Mouse (Mus musculus): ENCODE measurements at regions not wholly inside any gene's neighbourhood (a gene's known extent, or its start where the extent isn't known, plus 50 kb on each side); places are given as distances from the start of the nearest gene placed in this dataset.

GRCm38 (mm10) chr16:95872436-95872835 lies 118.3 kb downstream of the Psmg1 start:
- no peak overlapping the region for H3K4me2 ChIP-seq
- no peak for ATAC-seq (replicated peaks; ENCODE audit: low FRiP score)

GRCm38 (mm10) chr16:95870291-95870690 lies 120.5 kb downstream of the Psmg1 start:
- no peak overlapping the region for H3K4me2 ChIP-seq
- H3K4me1 ChIP-seq, result no peaks in the 10 kb centered on the region; the same call in 1 of the 2 replicates
- no peak for ATAC-seq (replicated peaks; ENCODE audit: low FRiP score)
- H3K4me3 ChIP-seq (replicated peaks), result no peak overlapping the region
- no peaks in the 10 kb centered on the region for H3K27me3 ChIP-seq
- WGBS, result 66% methylated on average over 2 of the region's 2 CpGs
- H3K9me3 ChIP-seq (replicated peaks), result no peaks in the 10 kb centered on the region
- H3K9ac ChIP-seq, result no peak overlapping the region
- no peaks in the 10 kb centered on the region for H3K36me3 ChIP-seq
- H3K27ac ChIP-seq, result no peak overlapping the region

More at GRCm38 (mm10) chr16:95872436-95872835, 118.3 kb downstream of the Psmg1 start:
- H3K4me3 ChIP-seq (replicated peaks), result no peak overlapping the region
- no peaks in the 10 kb centered on the region for H3K27me3 ChIP-seq
- no peak overlapping the region for H3K27ac ChIP-seq
- WGBS, result 26% methylated on average over 3 of the region's 3 CpGs
- no peaks in the 10 kb centered on the region for H3K36me3 ChIP-seq
- H3K9me3 ChIP-seq (replicated peaks), result no peaks in the 10 kb centered on the region
- H3K9ac ChIP-seq, result no peak overlapping the region
- no peaks in the 10 kb centered on the region; the same call in 1 of the 2 replicates for H3K4me1 ChIP-seq

- Histone ChIP-seq H3K27ac (no peak overlapping the region), H3K36me3 (no peaks in the 10 kb centered on the region), H3K4me2 (no peak overlapping the region), H3K4me3 (replicated peaks) (no peak overlapping the region), H3K9ac (no peak overlapping the region), H3K9me3 (replicated peaks) (no peaks in the 10 kb centered on the region), H3K27me3 (no peaks in the 10 kb centered on the region), H3K4me1 (no peaks in the 10 kb centered on the region; the same call in 1 of the 2 replicates)
- no peak for ATAC-seq (replicated peaks; ENCODE audit: low FRiP score)
- 30% methylated on average over 5 of the region's 5 CpGs for WGBS
Observed at GRCm38 (mm10) chr16:95869501-95869900, 121.3 kb downstream of the Psmg1 start.

DNA sequence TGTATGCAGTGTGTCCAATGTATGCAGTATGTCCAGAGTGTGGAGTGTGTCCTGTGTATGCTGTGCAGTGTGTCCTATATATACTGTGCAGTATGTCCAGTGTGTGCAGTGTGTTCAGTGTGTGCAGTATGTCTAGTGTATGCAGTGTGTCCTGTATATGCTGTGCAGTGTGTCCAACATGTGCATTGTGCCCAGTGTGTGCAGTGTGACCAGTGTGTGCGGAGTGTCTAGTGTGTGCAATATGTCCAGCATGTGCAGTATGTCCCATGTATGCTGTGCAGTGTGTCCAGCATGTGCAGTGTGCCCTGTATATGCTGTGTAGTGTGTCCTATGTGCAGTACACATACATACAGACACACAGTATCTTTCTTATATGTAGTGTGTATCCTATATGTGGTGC lies 121.9 kb downstream of the Psmg1 start:
- Histone ChIP-seq H3K9me3 (replicated peaks) (no peaks in the 10 kb centered on the region), H3K9ac (no peak overlapping the region), H3K36me3 (no peaks in the 10 kb centered on the region), H3K4me2 (no peak overlapping the region), H3K4me3 (replicated peaks) (no peak overlapping the region), H3K27ac (no peak overlapping the region), H3K4me1 (peaks cover 3% of the 10 kb centered on the region), H3K27me3 (no peaks in the 10 kb centered on the region)
- no peak for ATAC-seq (replicated peaks; ENCODE audit: low FRiP score)
- WGBS, result 100% methylated on average over 1 of the region's 1 CpGs

DNA sequence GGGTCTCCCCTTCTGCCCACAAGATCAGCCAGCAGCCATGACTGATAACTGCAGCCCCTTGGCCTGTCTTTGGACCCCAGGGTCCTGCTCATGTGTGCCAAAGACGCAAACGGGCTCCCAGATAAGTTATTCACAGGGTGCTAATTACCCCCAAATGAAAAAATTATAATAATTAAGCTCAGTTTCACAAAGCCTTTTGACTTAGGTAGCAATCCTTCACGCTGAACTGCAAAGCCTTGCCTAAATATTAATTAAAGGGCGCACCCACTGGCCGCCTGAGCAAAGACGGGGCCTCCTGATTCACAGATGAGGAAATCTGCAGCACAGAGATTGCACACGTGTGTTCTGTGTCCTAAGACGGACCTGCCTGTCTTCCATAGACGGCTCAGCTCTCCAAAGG lies 123.2 kb downstream of the Psmg1 start:
- Histone ChIP-seq H3K9me3 (replicated peaks) (no peaks in the 10 kb centered on the region), H3K27me3 (no peaks in the 10 kb centered on the region), H3K9ac (no peak overlapping the region), H3K27ac (no peak overlapping the region), H3K36me3 (no peaks in the 10 kb centered on the region), H3K4me3 (replicated peaks) (no peak overlapping the region), H3K4me2 (no peak overlapping the region), H3K4me1 (peaks cover 16% of the 10 kb centered on the region)
- ATAC-seq (replicated peaks; ENCODE audit: low FRiP score), result no peak
- WGBS, result 83% methylated on average over 9 of the region's 9 CpGs

GRCm38 (mm10) chr16:95866866-95867420 lies 123.8 kb downstream of the Psmg1 start:
- H3K27me3 ChIP-seq, result no peaks in the 10 kb centered on the region
- no peak overlapping the region for H3K4me2 ChIP-seq
- no peaks in the 10 kb centered on the region for H3K9me3 ChIP-seq (replicated peaks)
- no peak overlapping the region for H3K4me3 ChIP-seq (replicated peaks)
- H3K36me3 ChIP-seq, result no peaks in the 10 kb centered on the region
- peaks cover 17% of the 10 kb centered on the region for H3K4me1 ChIP-seq
- 93% methylated on average over 1 of the region's 1 CpGs for WGBS
- H3K27ac ChIP-seq, result no peak overlapping the region
- H3K9ac ChIP-seq, result no peak overlapping the region
- no peak for ATAC-seq (replicated peaks; ENCODE audit: low FRiP score)

- Histone ChIP-seq H3K36me3 (no peaks in the 10 kb centered on the region), H3K9me3 (replicated peaks) (no peaks in the 10 kb centered on the region), H3K4me3 (replicated peaks) (no peak overlapping the region), H3K27me3 (no peaks in the 10 kb centered on the region), H3K4me1 (peaks cover 17% of the 10 kb centered on the region), H3K4me2 (no peak overlapping the region), H3K9ac (no peak overlapping the region), H3K27ac (no peak overlapping the region)
- 56% methylated on average over 1 of the region's 1 CpGs for WGBS
- ATAC-seq (replicated peaks; ENCODE audit: low FRiP score), result no peak
Observed at GRCm38 (mm10) chr16:95865603-95866002, 125.2 kb downstream of the Psmg1 start.

DNA sequence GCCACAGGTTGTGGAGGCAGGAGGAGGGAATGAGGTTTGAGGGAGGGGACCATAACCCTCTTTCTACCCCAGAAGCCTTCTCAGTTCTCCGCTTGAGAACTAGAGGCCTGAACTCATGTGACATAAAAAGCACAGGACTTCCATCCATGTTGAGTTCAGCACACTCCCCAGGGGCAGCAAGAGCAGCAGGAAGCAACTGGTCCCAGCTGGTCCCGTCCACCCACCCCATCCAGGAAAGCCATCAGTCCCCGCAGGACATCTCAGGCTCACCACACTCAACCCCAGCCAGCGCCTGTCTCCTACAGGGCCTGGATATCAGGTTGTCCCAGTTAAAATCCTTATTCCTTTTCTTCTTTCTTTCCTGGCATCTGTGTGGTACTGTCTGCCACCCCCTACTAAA lies 126.1 kb downstream of the Psmg1 start:
- Histone ChIP-seq H3K4me1 (peaks cover 17% of the 10 kb centered on the region; the same call in 1 of the 2 replicates), H3K4me3 (replicated peaks) (no peak overlapping the region), H3K4me2 (no peak overlapping the region), H3K27me3 (no peaks in the 10 kb centered on the region), H3K36me3 (no peaks in the 10 kb centered on the region), H3K9me3 (replicated peaks) (no peaks in the 10 kb centered on the region), H3K9ac (no peak overlapping the region), H3K27ac (no peak overlapping the region)
- ATAC-seq (replicated peaks; ENCODE audit: low FRiP score), result no peak
- 76% methylated on average over 4 of the region's 4 CpGs for WGBS

DNA sequence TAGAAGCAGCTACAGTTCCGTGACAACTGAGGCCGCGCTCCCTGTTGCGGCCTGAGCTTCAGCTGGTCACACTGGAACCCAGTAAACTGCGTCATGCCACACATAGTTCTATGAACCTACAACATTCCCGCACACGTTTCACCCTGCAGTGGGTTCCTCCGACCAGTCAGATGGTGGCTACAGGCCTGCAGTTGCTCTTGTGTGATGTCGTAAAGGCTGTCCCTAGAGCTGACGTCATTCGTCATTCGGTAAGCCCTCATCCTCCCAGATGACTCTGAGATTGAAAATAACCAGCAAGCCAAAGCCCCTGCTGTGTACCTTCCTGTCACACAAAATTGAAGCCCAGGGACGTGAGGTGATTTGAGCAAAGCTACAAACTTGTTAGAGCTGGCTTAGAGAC lies 126.7 kb downstream of the Psmg1 start:
- Histone ChIP-seq H3K9ac (no peak overlapping the region), H3K4me3 (replicated peaks) (no peak overlapping the region), H3K4me2 (no peak overlapping the region), H3K27ac (no peak overlapping the region), H3K4me1 (peaks cover 17% of the 10 kb centered on the region; the same call in 1 of the 2 replicates), H3K27me3 (no peaks in the 10 kb centered on the region), H3K9me3 (replicated peaks) (no peaks in the 10 kb centered on the region), H3K36me3 (no peaks in the 10 kb centered on the region)
- no peak for ATAC-seq (replicated peaks; ENCODE audit: low FRiP score)
- 75% methylated on average over 13 of the region's 13 CpGs for WGBS

GRCm38 (mm10) chr16:95863565-95863964 lies 127.2 kb downstream of the Psmg1 start:
- Histone ChIP-seq H3K9me3 (replicated peaks) (no peaks in the 10 kb centered on the region), H3K4me1 (peaks cover 17% of the 10 kb centered on the region; the same call in 1 of the 2 replicates), H3K36me3 (no peaks in the 10 kb centered on the region), H3K27me3 (no peaks in the 10 kb centered on the region), H3K4me2 (no peak overlapping the region), H3K4me3 (replicated peaks) (no peak overlapping the region), H3K9ac (no peak overlapping the region), H3K27ac (peak overlapping the region; percentile 80)
- WGBS, result 82% methylated on average over 4 of the region's 4 CpGs
- no peak for ATAC-seq (replicated peaks; ENCODE audit: low FRiP score)

DNA sequence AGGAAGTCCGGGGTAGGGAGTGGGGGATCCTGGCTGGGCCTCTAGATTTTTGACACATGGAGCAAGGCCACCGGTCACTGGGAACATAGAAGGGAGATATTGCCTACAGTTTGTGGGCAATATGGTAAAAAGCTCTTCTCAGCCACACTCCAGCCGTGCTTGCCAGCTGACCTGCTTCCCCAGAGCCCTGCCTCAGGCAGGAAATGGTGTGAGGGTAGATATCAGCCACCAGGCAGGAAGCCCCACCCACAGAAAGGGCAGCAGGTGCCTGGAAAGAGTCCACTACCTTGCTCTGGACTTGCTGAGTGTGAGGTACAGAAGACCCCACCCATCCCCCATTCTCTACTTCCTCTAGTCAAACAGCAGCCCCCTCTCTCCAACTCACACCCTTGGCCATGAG lies 128.1 kb downstream of the Psmg1 start:
- no peaks in the 10 kb centered on the region for H3K27me3 ChIP-seq
- no peak overlapping the region for H3K4me2 ChIP-seq
- no peak overlapping the region for H3K9ac ChIP-seq
- ATAC-seq (replicated peaks; ENCODE audit: low FRiP score), result no peak
- no peaks in the 10 kb centered on the region for H3K9me3 ChIP-seq (replicated peaks)
- H3K36me3 ChIP-seq, result no peaks in the 10 kb centered on the region
- 62% methylated on average over 3 of the region's 3 CpGs for WGBS
- H3K4me3 ChIP-seq (replicated peaks), result no peak overlapping the region
- peaks cover 17% of the 10 kb centered on the region; the same call in 1 of the 2 replicates for H3K4me1 ChIP-seq
- peak overlapping the region; percentile 80 for H3K27ac ChIP-seq

DNA sequence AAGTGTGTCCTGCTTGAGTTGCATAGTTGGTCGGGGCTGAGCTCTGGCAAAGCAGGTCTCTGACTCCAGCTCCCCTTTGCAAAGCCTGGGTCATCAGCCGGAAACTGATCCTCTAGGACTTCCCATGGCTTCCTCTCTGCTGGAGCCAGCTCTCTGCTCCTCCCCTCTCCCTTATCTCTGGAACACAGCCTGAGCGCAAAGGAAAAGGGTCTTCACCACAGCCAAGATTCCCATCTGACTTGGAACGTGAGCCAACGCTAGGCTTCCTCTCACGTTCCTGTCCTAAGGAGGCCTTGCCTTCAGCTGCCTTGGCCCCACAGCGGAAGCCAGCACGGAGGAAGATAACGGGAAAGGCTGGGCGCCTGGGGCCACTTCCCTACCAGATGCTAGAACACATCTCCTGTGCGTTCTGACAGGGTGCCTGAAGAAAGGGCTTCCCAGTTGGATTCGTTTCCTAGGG lies 129.5 kb downstream of the Psmg1 start:
- WGBS, result 63% methylated on average over 12 of the region's 12 CpGs
- H3K27me3 ChIP-seq, result no peaks in the 10 kb centered on the region
- peak overlapping the region; percentile 80 for H3K27ac ChIP-seq
- no peak overlapping the region for H3K4me2 ChIP-seq
- H3K4me1 ChIP-seq, result peaks cover 17% of the 10 kb centered on the region; the same call in 1 of the 2 replicates
- ATAC-seq (replicated peaks; ENCODE audit: low FRiP score), result peak; percentile 60
- no peaks in the 10 kb centered on the region for H3K9me3 ChIP-seq (replicated peaks)
- no peak overlapping the region for H3K4me3 ChIP-seq (replicated peaks)
- H3K9ac ChIP-seq, result no peak overlapping the region
- H3K36me3 ChIP-seq, result no peaks in the 10 kb centered on the region

GRCm38 (mm10) chr16:95860810-95861209 lies 129.9 kb downstream of the Psmg1 start:
- Histone ChIP-seq H3K4me2 (no peak overlapping the region), H3K27me3 (no peaks in the 10 kb centered on the region), H3K4me1 (peaks cover 17% of the 10 kb centered on the region; the same call in 1 of the 2 replicates), H3K9ac (no peak overlapping the region), H3K36me3 (no peaks in the 10 kb centered on the region), H3K4me3 (replicated peaks) (no peak overlapping the region), H3K9me3 (replicated peaks) (no peaks in the 10 kb centered on the region), H3K27ac (peak overlapping the region; percentile 80)
- ATAC-seq (replicated peaks; ENCODE audit: low FRiP score), result no peak
- WGBS, result 83% methylated on average over 9 of the region's 9 CpGs
